Mouse (Mus musculus): Measurements from ENCODE around the gene Zscan4-ps1. TPM values are rescaled to one million over a fixed set of nuclear protein-coding genes. Genes with fewer than 3 reads are reported as not detected.
"Not testable (repeated sequence)": the region's sequence is repeated elsewhere in the genome, so short reads cannot be mapped to it uniquely, and the experiment has no call there.

The Zscan4-ps1 gene
- not detected in 2 replicates for polyA plus RNA-seq (2015; fragmentation: Nextera tagmentation; extraction: Ambion mirVana)

- not testable (repeated sequence) for H3K4me2 ChIP-seq; H3K36me3 ChIP-seq; H3K4me1 ChIP-seq; H3K27me3 ChIP-seq (replicated peaks); H3K9ac ChIP-seq; H3K27ac ChIP-seq (replicated peaks); ATAC-seq (ENCODE audit: extremely low read depth, insufficient number of reproducible peaks, low FRiP score, low TSS enrichment); H3K4me3 ChIP-seq
- 69% methylated on average over 2 of the region's 2 CpGs for WGBS
- peaks cover 16% of the 10 kb centered on the region; the same call in 1 of the 2 replicates for H3K9me3 ChIP-seq
Observed at GRCm38 (mm10) chr7:11069591-11069990, at the start of gene Zscan4-ps1. TSS of gene Zscan4-ps1 (minus strand) at chr7:11069691.

Other genes starting within 250 kb of the Zscan4-ps1 start
- not detected in 2 replicates for gene Zscan4b, start 164.6 kb downstream of the Zscan4-ps1 start, polyA plus RNA-seq (2015; fragmentation: Nextera tagmentation; extraction: Ambion mirVana)
- gene Zscan4c, start 63.9 kb downstream of the Zscan4-ps1 start, polyA plus RNA-seq (2015; fragmentation: Nextera tagmentation; extraction: Ambion mirVana) = not detected in 2 replicates
- not detected in 2 replicates for gene Zscan4d, start 96.5 kb upstream of the Zscan4-ps1 start, polyA plus RNA-seq (2015; fragmentation: Nextera tagmentation; extraction: Ambion mirVana)
- not detected in 2 replicates for gene Zscan4e, start 241.0 kb upstream of the Zscan4-ps1 start, polyA plus RNA-seq (2015; fragmentation: Nextera tagmentation; extraction: Ambion mirVana)

Measured in heart, embryonic 13.5 days (tissue).